Mouse (Mus musculus) left cerebral cortex, postnatal 25 days (tissue): Measurements from ENCODE around the gene Cisd2. TPM values are rescaled to one million over a fixed set of nuclear protein-coding genes. Genes with fewer than 3 reads are reported as not detected.

Source experiments
- DNase-seq, 2 experiments: peaks; one replicate each; pipeline ENCODE4 v3.0.0; 2022; ENCODE audit warnings: low spot score in 2 of 2, mixed read lengths in 1 of 2
- intact Hi-C: fragments of 180-260 bp; cut with DNase I; formaldehyde crosslinking; loops from one replicate; pipeline ENCODE4 v1.15.1; 2025
- total RNA-seq, 2 experiments: library from RNA; stranded (reverse); gene quantifications; 2 replicates each; pipeline ENCODE4 v1.2.3; 2021

The Cisd2 gene
- total RNA-seq, 2 experiments from 2014 or later = 40.3 to 41.4 TPM

GRCm38 (mm10) chr3:135417799-135418198, 5.9 kb downstream of the Cisd2 start:
- intact Hi-C loops = no loop called here
- no peak for DNase-seq

GRCm38 (mm10) chr3:135417245-135417644, 6.5 kb downstream of the Cisd2 start:
- no peak for DNase-seq
- intact Hi-C loops = no loop called here

- intact Hi-C loops = no loop called here
These were observed 11.9 kb downstream of the Cisd2 start for GRCm38 (mm10) chr3:135411824-135412223.

GRCm38 (mm10) chr3:135411056-135411455, 12.7 kb downstream of the Cisd2 start:
- no peak for DNase-seq
- intact Hi-C loops = no loop called here

More at GRCm38 (mm10) chr3:135411824-135412223, 11.9 kb downstream of the Cisd2 start:
- DNase-seq = no peak

GRCm38 (mm10) chr3:135409219-135409618, 14.5 kb downstream of the Cisd2 start:
- no peak for DNase-seq
- intact Hi-C loops = no loop called here

GRCm38 (mm10) chr3:135407351-135407750, 16.4 kb downstream of the Cisd2 start:
- intact Hi-C loops = no loop called here
- no peak for DNase-seq

- DNase-seq = peak in 1 of 2 experiments; percentile 8
- intact Hi-C loops = loop anchor here (5.0 kb wide), 3 partner anchors 103 to 178 kb away; no protein-coding TSS in a partner anchor
These were observed 19.1 kb downstream of the Cisd2 start for GRCm38 (mm10) chr3:135404599-135404998.

- intact Hi-C loops = loop anchor here (2.0 to 5.0 kb wide), 4 partner anchors 103 to 327 kb away; no protein-coding TSS in a partner anchor
- DNase-seq = no peak
These were observed 19.9 kb downstream of the Cisd2 start for GRCm38 (mm10) chr3:135403856-135404255.

- intact Hi-C loops = loop anchor here (2.0 to 5.0 kb wide), 4 partner anchors 104 to 328 kb away; no protein-coding TSS in a partner anchor
- peak in 1 of 2 experiments; percentile 11 for DNase-seq
These were observed 20.5 kb downstream of the Cisd2 start for GRCm38 (mm10) chr3:135403211-135403610.

- intact Hi-C loops = loop anchor here (2.0 to 5.0 kb wide), 4 partner anchors 105 to 329 kb away; no protein-coding TSS in a partner anchor
- DNase-seq = peak; percentile 82 to 89
These were observed 21.5 kb downstream of the Cisd2 start for GRCm38 (mm10) chr3:135402201-135402658.

GRCm38 (mm10) chr3:135397112-135397511, 26.6 kb downstream of the Cisd2 start:
- intact Hi-C loops = no loop called here
- DNase-seq = no peak

- intact Hi-C loops = no loop called here
- DNase-seq = no peak
These were observed 27.6 kb downstream of the Cisd2 start for GRCm38 (mm10) chr3:135396081-135396480.

GRCm38 (mm10) chr3:135395085-135395484, 28.6 kb downstream of the Cisd2 start:
- intact Hi-C loops = no loop called here
- DNase-seq = no peak

GRCm38 (mm10) chr3:135393186-135393585, 30.5 kb downstream of the Cisd2 start:
- DNase-seq = no peak
- intact Hi-C loops = no loop called here

- no peak for DNase-seq
- intact Hi-C loops = no loop called here
These were observed 43.9 kb downstream of the Cisd2 start for GRCm38 (mm10) chr3:135379868-135380267.

- no peak for DNase-seq
- intact Hi-C loops = no loop called here
These were observed 46.3 kb downstream of the Cisd2 start for GRCm38 (mm10) chr3:135377445-135377844.

GRCm38 (mm10) chr3:135375836-135376235, 47.9 kb downstream of the Cisd2 start:
- intact Hi-C loops = no loop called here
- no peak for DNase-seq

GRCm38 (mm10) chr3:135357394-135357793, 66.3 kb downstream of the Cisd2 start:
- intact Hi-C loops = no loop called here
- DNase-seq = no peak
